Mouse (Mus musculus) brain, embryonic 18.5 days (tissue): ENCODE measurements at regions not wholly inside any gene's neighbourhood (a gene's known extent, or its start where the extent isn't known, plus 50 kb on each side); places are given as distances from the start of the nearest gene placed in this dataset.
A peak's percentile ranks its signal among the peaks of the same experiment; 100 is the strongest.
"Not testable (repeated sequence)": the region's sequence is repeated elsewhere in the genome, so short reads cannot be mapped to it uniquely, and the experiment has no call there.

ENCODE experiments used
- DNase-seq: peaks from one replicate; pipeline ENCODE4 v3.0.0-alpha.2; 2012; ENCODE audit warnings: low read depth, low spot score

DNA sequence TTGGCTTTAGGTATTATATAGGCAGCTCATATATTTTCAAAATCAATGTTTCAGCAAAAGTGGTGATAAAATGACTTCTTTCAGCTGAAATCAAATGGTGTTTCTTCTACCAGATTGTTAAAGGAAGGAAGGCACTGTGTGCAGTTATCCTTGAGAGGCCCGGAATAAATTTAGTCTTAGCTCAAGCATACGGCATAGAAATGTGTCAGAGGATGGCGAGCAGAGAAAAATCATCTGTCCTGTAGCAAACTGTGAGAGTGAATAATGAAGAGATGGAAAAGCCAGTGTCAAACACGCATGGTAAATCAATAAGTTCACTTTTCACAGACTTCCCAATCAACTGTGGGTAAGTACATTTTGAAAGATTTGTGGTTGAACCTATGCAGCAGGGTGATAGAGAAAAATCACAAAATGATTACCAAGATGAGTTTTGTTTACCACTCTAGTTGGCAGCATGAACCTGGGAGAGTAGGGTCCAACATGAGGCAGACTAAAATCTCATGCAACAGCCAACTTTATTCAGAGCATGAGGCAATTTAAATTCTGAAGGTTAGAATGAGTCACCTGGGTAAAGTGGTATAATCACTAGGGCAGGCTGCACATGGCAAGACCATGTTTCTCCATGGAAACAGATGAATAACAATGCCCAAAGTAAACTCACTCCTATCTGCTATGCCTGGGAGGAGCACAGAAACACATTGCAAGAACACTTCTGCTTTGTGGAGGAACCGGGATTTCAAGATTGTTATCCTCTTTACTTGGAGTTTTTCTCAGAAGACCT is 55.7 kb downstream of the AI429214 start:
- no peak for DNase-seq

DNA sequence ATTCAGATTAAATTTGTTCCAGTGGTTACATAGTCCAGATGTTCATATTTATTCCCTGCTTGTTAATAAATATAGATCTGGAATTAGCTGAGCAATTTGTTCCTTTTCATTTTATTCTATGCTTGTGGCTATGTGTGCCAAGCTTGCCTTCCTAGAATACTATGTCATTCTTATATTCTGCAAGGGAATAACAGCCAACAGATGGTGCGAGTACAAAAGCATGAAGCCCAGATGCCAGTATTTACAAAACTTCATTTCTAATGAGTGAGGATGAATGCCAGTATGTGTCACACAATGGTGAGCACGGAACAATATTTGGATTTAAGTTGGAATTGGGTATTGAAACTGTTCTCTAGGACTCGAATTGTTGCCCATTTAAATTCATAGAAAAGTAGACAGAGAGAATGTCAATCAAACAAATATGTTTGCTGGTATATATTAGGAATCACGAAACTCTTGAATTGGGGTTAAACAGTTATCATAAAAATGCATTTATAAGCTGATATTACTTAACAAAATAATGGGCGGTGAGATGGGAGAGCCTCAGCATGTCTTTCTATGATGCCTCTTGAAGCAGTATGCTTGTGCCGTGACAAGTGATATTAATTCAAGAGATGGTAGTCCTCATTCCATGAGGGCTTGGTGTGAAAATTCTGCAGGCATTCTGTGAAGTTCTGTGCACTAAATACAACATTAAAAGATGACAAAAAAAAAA is 56.7 kb downstream of the AI429214 start:
- DNase-seq: peak; percentile 59

DNA sequence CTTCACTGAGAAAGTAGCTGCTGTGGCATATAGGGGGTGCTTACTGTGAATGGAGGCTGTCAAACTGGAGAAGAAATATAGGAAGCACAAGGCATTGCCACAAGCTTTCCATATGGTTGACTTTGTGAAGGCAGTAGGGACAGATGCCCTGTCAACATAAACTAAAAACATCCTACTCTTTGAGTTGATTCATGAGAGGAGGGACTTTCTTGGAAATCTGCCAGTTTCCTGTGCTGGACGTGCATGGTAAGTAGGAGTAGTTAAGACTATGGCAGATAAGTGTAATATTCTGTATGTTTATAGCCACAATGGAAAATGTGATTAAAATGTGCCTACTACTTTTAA is 57.3 kb downstream of the AI429214 start:
- no peak for DNase-seq

DNA sequence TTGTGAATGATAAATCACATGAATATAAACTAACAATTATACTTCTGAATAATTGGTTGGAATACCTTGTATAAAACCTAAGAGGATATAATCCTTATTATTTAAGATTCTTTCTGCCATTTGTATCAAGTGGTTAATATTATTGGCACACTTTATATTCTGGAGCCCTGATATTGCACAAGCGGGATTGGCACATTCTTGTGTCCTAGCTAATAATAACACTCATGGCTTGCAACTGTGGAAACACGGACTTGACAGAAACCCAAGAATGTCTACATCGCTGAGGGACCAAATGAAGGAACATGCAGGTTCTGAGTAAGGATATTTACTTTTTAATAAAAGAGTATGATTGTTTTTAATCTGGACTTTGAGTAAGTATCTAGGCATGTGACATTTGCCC is 63.0 kb downstream of the AI429214 start:
- DNase-seq: no peak

DNA sequence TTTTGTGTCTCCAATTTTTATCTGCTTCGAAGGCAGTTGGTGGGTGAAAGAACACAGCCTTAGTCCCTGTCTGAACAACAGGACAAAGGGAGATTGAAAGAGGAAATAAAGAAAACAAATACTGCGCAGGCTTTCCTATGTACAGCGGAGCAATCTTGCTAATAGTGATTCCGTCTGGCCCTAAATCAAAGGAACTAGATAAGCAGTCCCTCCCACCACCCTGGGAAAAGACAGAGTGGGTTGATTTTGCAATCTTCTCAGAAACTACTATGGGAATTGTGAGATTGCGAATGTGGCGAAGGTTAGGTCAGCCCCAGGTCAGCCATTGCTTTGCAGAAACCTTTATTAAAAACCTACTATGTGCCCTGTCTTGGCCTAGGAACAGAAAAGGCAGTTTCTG is 65.0 kb downstream of the AI429214 start:
- no peak for DNase-seq

DNA sequence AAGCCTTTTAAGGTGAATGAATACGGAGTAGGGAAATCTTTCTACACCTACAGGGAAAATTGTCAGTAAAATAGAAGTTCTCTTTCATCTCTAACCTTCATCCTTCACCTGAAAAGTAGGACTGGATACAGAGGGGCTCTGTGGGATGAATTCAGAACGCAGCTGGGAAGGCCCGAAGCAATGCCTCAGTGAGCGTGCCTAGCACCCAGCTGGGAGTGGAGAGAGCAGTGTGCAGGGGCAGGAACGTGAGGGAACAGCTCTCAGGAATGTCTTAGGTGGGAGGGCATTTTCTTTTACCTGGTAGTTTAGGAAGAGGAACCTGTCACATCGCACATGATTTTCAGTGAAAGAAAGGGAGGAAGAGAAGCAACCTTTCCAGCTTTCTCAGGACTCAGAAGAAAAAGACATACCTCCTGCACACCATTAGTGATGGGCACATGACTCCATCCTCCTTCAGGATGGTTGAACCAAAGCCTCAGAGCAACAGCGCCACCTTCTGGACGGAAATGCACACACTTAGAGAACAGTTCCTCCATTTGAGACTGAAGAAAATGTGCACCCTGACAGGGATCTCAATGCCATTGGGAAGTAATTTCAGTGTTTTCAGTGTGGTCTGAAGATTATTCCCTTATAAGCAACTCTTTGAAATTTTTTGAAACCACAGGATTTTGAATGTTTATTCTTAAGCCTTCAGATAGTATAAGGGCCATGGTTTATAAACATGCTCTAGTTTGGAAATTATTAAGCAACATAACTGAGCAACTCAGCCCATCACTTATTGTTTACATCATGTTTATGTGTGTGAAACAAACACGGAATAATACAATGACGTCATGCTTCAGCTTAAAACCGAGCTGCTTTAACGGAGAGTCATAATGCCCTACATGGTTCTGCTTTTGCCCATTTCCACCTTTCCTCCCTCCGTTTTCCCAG is 68.9 kb downstream of the AI429214 start:
- DNase-seq: no peak

DNA sequence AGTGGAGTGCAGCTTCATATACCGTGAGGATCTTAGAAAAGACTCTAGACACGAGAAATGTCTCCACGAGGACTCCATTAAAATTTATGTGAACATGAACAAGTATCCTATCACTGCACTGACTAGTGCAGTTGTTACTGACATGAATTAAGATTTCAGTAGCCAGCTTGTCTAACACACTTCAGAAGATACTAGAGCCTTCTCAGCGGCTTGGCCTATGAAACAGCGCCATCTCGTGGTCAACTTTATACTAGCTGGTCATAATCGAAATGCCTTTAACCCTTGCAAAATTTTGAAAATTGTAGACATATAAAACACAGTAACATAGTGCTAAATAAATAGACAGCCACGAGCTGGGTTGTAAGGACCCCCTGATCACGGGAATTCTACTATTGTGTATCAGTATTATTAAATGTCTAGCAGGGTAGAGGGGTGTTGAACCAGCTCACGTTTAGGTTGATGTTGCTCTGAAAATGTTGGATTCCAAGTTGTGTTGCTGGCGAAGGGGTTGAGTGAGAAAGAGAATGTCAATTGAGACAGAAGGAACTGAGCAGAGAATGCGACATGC is 70.4 kb downstream of the AI429214 start:
- DNase-seq: no peak

DNA sequence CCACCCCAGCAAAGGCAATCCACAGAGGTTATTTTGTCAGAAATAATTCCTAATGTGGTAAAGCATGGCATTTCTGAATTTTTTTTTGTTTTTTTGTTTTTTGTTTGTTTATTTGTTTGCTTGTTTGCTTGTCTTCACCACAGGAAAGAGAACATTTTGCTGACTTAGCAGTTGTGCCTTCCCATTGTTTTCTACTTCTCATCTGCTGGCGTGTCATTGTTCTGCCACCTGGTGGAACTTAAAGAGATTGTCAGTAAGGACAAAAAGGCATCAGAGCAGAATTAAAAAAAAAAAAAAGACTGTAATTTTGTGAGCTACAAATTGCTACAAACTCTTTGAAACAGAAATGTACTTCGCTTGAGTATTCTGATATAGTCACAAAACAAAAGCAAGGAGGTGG is 79.5 kb downstream of the AI429214 start:
- no peak for DNase-seq

DNA sequence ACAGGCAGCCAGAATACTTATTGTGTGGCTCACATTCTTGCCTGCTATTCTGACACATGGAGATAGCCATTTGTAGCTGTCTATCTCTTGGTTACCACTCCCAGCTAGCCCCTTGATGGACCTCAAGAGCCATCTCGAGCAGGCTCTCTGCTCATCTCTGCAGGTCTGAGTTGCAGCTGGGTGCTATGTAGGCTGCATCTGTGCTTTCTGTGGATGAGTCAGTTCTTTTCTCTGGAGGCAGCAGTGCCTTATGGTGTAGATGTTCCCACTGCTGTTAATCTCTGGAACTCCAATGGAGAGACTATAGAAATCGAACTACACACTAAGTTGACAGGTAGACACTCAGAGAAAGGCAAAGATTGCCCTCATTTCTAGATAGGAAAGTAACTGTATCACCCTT is 106.3 kb downstream of the AI429214 start:
- DNase-seq: no peak

DNA sequence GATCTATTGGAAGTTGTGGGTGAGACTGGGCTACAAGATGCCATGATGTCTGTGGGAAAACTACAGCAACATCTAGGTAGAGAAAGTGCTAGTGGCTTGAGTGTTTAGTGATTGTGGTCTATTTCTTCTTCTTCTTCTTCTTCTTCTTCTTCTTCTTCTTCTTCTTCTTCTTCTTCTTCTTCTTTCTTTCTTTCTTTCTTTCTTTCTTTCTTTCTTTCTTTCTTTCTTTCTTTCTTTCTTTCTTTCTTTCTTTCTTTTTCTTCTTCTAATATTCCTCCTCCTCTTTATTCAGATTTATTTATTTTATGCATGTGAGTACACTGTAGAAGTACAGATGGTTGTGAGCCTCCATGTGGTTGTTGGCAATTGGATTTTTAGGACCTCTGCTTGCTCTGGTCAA is 119.0 kb downstream of the AI429214 start:
- not testable (repeated sequence) for DNase-seq

DNA sequence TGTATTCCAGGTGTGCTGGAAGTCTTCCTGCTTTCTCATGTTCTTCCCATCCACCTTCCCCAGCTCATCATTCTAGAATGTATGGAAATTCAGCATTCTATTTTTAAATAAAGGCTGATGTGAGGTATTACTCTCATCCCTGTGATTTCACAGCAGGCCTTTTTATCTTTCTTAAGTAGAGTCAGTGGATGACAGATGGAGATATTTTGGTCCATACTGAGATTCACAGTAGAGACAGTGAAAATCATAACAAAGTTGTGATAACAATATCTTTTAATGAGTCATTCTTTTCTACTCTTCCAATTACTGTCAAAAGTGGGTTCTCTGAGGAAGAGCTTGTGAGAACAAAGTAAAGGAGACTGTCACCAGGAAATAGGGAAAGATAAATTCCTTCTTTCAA is 132.4 kb downstream of the AI429214 start:
- no peak for DNase-seq

DNA sequence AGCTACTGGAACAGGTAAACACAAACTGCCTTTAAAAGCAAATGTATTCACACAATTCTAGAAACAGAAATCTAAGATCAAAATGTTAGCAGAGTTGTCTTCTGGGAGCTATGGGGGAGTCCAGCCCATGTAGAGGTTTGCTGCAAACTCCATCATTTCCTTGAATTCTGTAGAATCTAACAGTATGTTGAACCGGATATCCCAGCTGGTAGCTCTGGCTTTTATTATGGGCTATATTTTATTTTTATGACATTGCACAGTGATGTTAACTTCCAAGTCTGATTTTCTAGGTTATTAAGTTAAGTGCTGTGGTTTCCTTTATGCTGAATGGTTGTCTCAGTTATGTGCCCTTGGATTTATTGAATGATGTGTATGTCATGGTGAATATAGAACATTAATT is 136.3 kb downstream of the AI429214 start:
- no peak for DNase-seq

DNA sequence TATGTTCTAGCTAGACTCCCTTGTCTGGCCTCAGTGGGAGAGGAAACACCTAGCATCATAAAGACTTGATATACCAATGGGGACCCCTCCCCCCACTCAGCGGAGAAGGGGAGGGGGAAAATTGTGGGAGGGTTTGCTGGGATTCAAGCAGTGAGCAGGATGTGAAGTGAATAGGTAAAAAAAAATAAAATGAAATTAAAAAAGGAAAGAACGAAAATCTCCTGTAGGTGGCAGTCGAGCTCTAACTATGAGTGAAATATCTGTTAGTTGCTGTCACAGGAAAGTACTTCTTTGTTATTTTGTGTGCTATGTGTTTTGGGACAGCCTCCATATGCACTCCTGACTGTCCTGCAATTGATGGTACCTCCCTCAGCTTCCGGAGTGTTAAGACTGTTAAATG is 138.6 kb downstream of the AI429214 start:
- DNase-seq: peak; percentile 22

DNA sequence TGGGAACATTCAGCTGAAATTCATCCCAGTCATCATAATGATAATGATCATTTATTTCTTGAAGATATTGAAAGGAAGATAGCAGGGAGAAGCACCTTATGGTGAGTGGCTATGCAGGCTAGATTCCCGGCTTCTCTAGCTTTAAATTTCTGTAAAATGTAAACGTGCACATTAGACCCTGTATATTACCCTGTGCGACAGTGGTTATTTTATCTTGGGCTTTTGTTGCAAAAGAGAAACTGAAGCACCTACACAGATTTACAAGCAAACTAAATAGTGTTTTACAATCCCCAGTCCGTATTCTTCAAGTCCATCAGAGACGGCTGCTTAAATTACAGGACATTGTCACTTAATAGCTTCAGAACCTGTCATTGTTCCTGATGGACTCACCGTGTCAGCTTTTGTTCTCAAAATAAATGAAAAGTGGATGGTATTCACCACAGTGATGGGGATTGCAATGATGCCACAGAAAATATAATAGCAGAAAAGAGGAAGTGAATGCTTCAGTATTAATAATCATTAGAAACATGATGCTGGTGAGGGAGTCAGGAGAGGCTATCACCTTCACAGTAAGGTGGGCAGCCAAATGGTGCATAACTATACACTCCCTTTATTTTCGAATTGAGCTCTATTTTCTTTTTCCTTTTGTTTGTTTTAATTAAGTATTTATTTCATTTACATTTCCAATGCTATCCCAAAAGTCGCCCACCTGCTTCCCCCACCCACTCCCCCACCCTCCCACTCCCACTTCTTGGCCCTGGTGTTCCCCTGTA is 141.0 kb downstream of the AI429214 start:
- DNase-seq: no peak

DNA sequence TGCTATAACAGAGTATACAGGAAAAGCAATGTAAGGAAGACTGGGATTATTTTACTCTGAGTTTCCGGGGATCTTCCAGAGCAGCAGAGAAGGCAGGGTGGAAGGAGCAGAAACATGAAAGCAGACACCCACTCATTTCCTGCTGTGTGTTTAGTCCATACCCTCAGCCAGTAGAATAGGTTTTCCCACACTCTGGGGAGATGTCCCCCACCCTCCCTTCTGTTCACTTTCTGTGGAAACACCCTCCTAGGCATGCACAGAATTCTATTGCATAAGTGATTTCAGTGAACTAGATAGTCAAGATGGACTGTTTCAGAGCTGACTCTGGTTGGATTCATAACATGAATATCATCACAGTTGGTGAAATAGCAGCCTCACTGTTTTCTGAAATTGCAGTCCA is 156.9 kb downstream of the AI429214 start:
- no peak for DNase-seq

DNA sequence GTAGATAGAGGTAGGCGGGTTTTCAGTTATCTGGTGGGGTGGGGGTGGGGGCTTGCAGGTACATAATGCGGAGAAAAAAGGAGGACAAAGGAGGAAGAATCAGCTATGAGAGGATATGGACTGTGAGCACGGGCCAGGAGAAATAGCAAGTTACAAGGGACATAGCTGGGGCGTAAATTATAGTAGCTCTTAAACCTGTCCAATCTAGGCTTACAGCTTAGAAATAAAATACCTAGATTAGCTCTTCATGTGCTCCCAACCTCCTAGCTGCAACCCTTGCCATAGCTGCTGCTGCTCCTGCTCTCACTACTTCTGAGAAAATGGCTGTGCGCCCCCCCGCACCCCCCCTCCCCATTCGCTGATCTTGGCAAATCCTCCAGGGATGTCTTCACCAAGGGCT is 161.0 kb downstream of the AI429214 start:
- DNase-seq: no peak

DNA sequence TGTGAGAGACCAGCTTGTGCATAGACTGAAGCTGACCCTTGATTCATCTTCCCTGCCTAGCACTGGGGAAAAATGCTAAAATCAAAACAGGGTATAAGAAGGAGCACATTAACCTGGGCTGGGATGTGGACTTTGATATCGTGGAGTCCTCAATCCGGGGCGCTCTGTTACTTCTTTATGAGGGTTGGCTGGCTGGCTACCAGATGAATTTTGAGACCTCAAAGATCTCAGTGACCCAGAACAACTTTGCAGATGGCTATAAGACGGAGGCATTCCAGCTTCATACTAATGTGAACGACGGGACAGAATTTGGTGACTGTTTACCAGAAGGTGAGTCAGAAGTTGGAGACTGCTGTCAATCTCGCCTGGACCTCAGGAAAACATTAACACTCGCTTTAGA is 161.5 kb downstream of the AI429214 start:
- no peak for DNase-seq

DNA sequence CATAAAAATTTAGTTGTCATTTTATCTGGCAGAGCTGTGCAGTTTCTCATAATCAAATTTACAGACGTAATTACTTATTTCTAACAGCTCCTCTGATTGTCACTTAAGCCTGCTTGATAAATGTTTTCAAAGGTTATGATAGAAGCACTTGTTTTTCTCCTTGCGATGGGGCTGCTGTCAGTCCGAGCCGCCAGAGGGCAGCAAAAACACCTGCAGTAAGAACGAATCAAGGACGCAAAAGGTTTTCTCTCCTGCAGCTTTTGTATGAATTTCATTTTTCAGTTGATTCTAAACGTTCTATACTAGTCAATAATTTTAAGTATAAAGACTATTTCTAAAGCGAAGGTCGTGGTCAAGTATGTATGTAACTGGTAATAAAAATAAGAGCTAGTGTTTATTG is 166.1 kb downstream of the AI429214 start:
- peak; percentile 52 for DNase-seq

DNA sequence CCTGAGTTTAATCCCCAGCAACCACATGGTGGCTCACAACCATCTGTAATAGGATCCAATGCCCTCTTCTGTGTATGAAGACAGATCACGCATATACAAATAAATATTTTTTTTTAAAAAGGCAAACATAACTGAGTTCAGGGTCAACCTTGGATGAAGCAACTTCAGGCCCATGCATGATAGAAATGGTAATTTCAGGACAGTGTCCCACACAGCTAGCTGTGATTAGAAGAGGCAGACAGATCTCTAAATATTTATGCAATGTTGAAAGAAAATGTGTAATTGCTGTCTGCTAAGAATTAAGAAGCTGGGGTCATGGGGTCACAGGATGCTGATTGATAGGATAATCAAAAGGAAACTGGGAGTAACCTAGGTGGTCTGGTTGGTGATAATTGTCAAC is 203.5 kb downstream of the AI429214 start:
- no peak for DNase-seq

DNA sequence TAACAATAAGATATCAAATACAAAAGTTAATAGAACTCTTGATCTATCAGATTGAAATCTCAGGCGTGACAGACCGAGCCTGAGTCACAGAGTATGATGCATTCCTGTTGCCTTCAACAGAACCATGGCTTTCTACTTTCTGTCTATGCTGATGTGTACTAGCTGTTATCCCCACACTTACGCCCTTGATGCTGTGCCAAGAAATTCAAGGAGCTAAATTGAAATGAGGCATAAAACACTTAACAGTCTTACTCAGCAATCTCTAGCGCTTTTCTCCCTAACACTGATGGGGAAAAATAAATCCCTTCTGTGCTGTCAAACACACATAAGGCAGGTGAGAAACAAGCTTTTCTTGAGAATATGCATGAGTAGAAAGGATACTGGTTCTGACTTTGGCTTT is 222.5 kb downstream of the AI429214 start:
- DNase-seq: no peak

DNA sequence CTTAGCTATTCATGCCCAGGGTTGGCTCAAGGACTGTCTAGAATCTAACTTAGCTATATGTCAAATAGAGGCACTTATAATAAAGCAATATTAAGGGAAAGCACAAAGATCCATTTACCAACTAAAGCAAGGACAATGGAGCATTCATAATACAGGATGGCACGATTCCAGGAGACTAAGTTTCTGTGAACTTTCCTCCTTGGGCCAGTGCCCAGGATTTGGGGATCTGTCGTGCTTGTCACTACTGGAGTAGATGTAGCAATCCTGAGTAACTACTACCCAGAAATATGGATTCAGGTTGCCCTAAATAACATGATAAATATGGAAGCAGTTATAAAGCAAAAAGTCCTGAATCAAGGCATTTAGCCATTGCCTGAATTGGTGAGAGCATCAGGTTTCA is 233.7 kb downstream of the AI429214 start:
- DNase-seq: no peak
